Mouse (Mus musculus) skeletal muscle tissue, adult 2 months (tissue): ENCODE results near the gene Eno4.
"Not testable (repeated sequence)": the region's sequence is repeated elsewhere in the genome, so short reads cannot be mapped to it uniquely, and the experiment has no call there.

Experiments
- DNase-seq: peaks from one replicate; pipeline ENCODE4 v3.0.0-alpha.2; 2012; ENCODE audit warnings: low read depth, low spot score

The Eno4 gene

DNA sequence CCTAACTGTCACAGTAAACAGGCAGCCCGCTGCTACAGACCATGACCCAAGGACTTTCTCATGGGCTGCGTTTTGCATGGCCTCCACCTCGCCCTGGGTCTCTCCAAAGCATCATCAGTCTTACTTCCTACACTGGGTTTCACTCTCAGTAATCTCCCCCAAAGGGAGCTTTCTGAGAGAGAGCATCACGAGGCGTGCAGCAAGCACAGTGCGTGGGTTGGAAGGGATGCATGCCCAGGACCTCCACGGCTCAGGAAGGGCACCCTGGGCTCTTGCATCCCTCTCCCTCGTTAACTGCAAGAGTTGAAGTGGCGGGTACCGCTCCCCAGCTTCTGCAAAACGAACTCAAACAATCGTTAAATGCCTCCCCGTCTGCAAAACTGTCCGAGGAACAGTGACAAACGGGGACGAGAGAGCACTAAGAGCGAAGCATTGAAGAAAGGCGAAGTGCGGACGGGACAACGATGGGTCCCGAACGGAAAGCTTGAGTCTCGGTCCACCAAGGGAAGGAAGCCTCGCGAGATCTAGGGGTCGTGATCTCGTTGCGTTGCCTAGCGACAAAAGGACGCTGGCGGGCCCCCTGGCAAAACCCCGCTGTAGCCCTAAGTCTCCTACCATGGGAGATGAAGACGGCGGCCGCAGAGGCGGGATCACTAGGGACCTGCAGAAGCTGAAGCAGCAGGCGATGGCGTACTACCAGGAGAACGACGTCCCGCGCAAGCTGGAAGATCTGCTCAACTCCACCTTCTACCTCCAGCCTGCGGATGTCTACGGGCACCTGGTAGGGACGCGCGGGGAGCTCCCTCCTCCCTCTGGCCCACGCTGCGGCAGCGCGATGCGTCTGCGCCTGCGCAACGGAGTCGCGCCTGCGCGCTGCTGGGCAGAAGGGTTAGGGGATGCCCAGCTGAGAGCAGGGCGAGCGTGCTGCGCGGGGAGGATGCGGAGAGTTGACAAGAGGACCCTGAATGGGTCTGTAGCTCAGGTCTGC, at the start of gene Eno4, which contains the start of gene Hspa12a:
TSS of gene Eno4 (plus strand) at position 585 of the 988 bp plus-strand sequence.
TSS of gene Hspa12a (minus strand) at position 814 of the 988 bp plus-strand sequence.
- peak; percentile 92 for DNase-seq

DNA sequence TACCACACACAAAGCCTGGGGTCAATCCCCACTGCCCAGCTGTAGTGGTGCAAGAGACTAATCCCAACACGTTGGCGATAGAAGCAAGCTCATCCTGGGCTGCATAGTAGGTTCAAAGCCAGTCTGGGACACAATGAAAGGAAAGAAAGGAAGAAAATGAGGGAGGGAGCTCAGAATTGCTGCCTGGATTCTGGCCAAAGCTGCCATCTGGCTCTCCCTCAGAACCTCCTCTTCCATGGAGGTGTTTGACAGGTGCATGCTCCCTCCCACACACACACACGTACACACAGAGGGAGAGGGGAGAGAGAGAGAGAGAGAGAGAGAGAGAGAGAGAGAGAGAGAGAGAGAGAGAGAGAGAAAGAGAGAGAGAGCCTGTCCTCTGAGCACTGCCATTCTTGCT, 47.0 kb upstream of the Eno4 start:
- no peak for DNase-seq

DNA sequence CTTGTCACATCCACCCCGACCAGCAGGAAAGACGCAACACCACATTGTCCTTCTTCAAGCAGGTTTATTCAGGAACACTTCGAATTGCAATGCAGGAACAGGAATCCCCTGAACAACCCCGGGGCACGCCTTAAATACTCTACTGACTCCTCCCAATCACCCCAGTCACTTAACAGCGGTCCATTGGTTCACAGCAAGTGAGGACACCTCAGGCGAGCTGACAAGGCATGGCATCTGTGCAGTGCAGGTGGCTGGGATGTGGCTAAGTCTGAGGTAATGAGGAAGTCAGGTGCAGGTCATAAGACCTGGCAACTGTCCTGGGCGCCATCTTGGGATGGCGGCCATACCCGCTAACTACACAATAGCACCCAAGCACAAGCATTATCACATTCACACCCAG, 42.8 kb upstream of the Eno4 start:
- DNase-seq = not testable (repeated sequence)

DNA sequence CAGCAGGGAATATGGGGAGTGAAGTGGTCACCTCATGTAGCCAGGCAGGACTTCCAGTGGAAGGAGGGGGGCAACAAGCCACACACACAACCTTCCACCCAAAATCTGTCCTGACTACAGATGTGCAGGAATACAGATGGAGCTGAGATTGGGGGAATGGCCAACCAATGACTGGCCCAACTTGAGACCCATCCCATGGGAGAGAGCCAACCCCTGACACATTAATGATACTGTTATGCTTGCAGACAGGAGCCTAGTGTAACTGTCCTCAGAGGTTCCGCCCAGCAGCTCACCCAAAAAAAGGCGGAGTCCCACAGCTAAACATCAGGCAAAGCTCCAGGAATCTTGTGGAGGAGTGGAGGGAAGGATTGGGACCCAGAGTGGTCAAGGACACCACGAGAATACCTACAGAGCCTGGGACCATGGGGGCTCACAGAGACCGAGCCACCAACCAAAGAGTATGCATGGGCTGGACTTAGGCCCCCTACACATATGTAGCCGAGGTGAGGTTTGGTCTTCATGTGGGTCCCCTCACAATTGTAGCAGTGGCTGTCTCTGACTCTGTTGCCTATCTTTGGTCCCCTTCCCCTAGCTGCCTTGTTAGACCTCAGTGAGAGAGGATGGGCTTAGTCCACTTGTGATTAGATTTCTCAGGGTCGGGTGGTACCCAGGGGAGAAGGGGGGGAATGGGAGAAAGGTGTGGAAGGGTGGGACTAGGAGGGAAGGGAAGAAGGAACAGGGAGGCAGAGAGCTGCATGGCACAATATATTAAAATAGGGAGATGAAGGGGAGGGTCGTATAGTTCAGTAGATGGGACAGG, 39.9 kb upstream of the Eno4 start:
- no peak for DNase-seq

DNA sequence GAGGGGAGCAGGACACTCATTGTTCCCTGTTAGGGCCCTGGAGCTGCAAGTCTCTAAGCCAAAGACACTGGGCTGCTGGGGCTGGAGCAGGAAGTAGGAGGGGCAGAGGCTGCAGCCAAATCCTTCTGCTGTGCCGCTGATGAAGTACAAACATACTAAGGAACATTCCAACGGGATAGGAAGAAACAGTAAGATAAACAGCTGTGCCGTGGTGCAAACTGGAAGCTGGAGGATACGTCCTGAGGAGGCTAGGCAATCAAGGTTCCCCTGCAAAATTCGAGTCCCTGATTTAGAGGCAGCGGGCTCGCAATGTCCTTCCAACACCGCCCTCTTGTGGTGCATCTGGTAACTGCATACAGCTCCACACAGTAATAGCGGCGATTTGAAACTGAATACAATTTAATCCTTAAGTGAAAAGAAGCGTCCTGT, 39.3 kb upstream of the Eno4 start:
- peak; percentile 55 for DNase-seq

DNA sequence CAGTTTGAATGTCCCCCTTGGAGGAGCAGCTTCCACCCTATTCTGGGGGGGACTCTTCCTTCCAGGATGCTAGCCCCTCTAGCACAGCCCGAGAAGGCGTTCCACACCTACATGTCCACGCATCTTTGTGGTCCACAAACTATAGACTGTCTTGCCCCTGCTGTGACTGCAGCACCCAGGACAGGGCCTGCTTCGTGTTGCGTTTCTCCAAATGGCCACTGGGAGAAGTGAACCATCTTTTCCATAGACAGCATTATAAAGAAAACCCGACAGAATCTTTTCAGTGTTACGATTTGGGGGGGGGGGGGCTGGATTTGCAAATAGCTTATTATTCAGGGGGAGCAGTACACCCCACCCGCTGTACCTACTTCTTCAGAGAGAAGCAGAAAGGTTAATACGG, 36.5 kb upstream of the Eno4 start:
- no peak for DNase-seq

DNA sequence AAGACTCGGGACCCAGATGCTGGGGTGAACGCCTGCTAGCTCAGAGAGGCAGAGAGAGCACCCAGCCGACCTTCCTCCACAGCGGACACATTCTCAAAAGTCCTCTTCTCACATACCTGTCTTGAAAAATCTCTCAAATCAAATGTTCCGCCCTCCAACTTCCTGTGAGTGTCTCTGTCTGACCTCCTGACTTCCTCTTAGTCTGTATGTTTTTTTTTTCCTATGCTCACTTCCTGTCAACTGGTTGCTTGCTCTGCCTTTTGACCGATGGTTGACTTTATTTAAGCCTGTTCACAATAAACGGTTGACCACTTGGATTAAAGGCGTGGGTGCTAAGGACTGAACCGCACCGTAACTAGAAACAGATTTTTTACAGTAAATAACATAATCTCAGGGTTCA, 35.2 kb upstream of the Eno4 start:
- no peak for DNase-seq

DNA sequence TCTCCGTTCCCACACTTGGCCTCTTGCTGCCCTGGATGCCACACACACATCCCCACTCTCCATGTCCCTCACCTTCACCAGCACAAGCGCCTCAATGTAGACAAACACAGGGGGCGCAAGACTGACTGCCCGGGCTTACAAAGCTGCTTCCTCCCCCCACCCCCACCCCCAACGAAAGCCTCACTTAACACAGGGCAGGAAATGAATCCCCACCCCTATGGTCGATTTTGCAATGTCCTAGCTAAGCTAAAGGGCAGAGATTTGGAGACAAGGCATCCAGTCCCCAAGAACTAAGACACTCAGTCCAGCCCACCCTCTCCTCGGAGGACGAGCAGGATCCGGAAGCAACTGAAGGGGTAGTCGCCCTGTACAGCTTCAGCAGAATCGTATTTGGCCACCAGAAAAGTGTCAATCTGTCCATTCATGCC, 32.3 kb upstream of the Eno4 start:
- no peak for DNase-seq

DNA sequence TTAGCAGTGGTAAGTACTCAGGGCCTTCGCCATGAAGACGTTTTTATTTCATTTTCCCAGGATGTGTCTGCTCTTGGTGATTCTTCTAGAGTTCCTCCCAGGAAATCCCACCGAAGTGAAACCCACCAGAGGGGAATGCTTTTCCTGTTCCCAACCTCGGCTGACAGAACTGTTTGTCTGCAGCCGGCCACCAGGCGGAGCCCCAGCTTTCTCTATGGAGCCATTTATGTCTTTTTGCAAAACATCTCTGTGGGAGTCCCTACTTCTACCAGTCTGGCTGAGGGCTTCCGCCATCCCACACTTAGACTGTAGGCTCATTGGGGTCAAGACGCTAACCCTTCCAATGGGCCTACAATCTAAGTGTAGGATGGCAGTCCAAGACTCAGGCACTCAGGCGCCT, 31.8 kb upstream of the Eno4 start:
- DNase-seq = no peak

DNA sequence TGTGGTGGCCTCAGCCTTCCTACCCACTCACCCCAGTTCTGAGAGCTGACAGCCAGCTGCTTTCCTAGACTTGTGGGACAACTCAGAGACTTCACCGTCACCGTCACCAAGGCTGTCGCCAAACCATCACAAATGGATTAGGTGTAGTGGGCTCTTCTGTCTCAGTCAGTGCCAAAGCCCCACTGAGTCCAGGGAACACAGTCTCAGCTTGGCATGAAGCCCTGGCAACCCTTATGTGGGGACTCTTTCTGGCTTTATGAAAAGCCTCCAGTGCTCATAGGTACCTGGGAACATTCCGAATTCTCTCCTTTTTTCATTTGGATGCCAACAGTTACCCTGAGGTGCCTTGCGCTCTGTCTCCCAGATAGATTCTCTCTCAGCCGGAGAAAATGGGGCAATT, 29.9 kb upstream of the Eno4 start:
- DNase-seq = no peak

DNA sequence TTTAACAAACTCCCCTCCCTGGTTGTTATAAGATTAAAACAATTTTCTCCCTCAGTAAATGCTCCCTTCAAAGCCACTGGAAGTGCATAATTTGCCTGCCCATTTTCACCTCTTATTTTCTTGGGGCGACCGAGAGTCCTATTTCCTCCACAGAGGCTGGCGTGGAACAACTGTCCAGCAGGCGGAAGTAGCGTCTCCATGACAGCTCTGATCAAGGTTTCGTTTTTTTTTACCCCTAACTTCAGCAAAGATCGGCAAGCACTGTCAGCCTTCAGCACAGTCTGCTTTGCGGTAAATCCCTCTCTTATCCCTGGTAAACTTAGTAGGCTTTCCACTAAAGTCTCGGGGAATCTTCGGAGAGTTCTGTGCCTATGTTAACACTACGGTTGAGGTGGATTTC, 24.6 kb upstream of the Eno4 start:
- DNase-seq = no peak

DNA sequence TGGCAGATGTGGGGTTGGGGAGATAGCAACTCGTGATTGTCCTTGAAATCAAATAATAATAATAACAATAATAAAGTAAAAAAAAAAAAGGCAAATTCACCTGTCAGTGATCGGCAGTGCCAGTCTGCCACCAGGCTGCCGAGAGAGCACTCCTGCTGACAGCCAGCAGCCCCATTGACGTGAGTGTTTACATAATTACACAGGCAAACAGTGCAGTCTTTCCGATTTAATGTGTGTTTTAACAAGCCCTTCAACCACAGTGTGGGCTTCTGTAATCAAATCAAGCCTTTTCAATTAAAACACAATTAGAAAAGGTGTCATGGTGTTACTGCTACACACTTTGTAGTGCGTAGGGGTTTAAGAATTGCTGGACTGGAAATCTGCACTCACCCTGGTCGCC, 24.1 kb upstream of the Eno4 start:
- no peak for DNase-seq

DNA sequence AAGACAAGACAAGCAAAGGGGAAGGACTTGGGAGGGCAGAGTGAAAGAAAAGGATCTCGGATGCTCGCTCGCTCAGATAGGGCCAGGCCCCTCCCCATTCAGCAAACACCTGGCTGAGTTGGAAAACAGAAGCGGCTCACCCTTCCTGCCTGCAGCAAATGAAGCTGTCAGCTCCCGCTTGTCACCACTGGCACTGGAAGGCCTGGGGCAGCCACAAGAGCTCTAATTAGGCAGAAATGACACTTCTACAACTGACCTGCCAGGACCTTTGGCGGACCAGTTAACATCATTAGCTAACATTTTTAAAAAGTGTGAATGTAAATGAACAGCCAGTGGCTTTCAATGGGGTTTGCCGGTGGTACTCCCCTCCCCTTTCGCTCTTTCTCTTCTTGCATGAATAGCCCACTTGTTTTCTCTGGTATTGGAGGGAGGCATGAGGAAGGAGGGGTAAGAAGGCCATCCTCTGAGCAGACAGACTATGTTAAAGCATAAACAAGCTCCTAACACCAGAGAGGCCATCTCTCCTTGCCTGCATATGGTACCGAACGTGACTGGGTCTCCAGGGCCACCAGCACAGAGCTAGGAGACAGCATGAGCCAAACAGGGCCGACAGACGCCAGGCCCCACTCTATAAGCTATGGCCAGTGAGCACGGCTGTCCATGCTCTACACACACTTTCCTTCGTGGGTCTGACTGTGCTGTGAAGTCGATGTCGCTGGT, 12.0 kb upstream of the Eno4 start:
- DNase-seq = no peak

DNA sequence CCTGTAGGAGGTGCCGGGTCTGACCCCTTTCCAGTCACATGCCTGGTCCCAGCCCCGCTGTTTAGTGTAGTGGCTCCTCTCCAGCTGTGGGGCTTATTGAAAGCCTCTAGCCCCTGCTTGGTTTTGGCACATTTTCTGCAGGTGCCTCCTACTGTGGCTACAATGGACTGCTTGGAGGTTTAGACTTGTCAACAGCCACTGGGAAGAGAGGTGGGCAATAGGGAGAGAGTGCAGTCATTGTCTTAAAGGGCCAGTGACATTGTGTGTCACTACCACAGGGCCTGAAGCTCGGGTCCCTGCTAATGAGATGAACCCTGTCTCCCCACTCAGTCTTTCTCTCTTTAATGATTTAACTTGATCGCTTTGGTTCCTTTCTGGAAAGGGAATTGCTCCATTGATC, 10.2 kb upstream of the Eno4 start:
- no peak for DNase-seq

DNA sequence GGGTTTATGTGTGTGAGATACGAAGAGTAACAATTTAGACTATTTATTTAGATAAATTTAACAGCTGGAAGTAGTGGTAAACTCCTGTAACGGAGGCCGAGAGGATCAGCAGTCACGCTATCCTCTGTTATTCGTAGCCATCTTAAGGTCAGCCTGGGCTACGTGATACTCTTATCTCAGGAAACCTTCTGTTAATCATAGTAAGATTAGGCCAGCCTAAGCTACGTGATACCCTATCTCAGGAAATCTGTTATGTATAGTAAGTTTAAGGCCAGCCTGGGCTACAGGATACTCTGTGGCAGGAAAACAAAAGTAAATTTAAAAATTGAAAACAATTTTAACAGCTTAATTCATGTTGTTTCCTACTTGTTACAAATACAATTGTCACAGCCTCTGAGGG, 2.7 kb downstream of the Eno4 start:
- no peak for DNase-seq

DNA sequence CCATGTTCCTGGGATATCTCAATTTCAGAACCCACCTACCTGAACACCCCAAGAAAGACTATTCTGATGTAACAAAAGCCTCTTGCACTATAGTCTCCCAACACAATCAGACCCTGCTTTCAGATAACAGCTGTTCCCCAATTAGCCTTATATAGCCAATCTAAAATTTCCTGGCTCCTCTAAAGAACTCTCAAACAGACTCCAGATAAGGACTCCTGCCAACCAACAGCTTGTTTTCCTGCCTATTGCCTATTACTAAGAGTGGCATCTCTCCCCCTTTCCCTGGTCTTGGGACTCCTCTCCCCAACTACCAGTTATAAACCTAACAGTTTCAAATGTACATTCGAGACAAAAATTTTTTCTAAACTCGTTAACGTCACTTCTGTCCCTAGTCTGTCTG, 8.3 kb downstream of the Eno4 start:
- DNase-seq = no peak

DNA sequence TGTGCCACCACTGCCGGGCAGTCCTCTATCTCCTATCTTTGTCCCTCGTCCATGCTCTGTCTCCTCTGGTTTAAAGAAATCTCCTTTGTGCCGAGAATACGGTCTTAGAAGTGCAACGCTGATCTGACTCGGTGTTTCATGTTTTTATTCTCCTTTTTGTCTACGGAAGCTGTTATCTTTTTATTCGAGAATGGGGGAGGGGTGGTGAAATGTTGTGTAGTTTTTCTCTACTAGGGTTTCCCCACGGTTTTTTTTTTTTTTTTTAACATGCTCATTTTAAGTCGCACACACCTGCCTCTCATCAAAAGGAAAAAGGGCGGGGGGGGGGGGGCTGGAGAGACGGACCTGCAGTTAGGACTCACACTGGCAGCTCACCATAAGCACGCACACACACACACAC, 9.0 kb downstream of the Eno4 start:
- DNase-seq = no peak

DNA sequence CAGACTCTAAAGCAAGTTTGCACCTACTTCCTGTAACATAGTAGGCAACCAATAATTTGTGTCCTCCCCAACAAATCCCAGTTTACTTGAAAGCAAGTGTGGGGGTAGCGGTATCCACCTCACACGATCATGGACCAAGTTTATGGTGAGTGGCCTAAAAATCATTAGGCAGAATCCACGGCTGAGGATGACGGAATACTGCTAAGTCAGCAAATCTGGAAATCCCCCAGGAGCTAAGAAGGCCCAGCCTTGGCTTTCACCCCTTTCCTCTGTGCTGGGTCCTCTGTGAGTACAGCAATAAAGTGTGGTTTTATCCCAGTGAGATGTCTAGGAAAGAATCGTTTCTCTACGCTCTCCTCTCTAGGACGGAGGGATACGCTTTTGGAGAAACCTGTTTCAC, 11.6 kb downstream of the Eno4 start:
- DNase-seq = no peak

DNA sequence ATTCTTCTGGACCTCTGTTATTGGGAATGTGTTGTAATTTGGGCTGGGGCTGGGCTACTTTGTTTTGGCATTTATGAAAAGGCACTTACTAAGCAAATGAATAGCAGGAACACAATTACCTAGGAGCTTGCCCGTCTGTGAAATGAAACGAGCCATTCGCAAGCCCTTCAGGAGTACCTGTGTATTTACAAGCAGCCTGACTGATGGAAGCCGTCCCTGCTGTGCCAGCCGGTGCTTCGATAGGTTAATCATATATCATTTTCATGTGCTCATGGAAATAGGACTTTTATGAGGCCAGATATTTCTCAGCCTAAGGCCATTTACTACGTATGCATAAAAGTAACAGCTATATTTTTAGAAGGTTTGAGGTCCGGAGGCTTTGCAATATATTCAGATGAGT, 19.8 kb downstream of the Eno4 start:
- DNase-seq = no peak

DNA sequence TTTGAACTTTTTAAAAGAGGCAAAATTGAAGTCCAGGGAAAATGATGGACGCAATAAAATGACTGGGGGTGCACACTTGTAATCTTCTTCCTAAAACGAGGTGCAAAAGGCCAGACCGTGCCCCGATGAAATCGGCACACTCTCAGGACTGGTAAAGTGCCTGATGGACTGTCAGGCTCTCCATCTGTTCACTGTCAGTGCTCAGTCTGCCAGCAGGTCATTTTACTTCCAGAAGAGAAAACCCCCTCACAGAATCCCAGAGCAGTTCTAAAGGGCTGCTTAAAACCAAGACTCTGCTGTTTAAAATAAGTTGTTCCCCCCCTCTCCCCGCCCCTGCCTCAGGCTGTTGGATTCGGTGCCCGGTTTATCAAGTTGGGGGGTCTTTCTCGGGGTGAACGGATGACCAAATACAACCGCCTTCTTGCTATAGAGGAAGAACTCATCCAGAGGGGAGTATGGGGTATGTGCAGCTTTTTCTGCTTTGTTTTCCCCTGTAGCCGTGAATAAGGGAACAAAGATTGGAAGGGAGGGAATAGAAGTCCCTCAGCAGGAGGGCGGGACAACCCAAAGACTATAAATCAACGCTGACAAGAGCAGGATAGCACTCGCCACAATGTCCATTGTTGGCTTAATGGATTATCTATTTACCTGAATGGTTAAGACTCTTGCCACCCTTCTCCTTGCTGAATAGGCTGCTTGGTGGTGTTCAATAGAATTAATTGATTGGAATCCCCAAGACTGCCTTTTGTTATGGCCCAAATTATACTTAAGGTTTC, 25.7 kb downstream of the Eno4 start:
- DNase-seq = no peak

DNA sequence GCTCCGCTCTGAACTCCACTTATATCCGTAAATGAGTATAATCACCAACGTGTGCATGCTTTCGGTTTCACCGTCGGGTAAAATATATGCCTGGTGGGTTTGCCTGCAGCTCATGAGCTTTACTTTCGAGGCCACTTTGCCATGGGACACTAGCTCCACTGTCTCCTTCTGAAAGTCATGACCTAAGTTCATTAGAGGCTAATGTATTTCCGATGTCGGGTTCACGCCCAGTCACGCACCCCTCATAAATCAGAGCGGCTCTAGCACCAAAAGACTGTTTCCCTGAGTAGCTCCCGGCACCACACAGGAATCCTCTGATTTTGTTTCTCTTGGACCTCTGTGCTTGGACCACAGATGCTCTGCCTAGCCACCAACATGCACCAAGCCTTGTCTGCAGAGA, 27.6 kb downstream of the Eno4 start:
- DNase-seq = no peak
